Mouse (Mus musculus): Measurements from ENCODE around the gene Spatc1l. TPM values are rescaled to one million over a fixed set of nuclear protein-coding genes. Genes with fewer than 3 reads are reported as not detected.

The Spatc1l gene
- polyA plus RNA-seq, 1 experiment from 2014 or later, result 0.13 TPM

DNA sequence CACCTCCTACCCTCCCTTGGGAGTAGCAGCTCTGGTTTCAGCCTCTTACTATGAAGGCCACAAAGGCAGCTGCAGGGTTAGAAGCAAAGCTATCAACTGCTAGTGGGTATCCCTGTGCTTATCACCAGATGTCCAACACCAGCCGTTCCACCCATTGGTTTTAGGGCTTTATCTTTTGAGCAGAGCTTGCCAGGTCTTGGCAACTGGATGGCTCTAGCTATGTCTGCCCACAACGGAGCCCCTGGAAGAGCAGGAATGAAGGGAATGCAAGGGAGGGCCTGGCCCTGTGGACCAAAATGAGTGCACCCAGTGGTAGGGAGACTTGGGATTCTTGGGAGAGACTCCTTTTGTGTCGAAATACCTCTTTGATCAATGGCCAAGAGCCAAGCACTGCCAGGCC is 40.6 kb downstream of the Spatc1l start:
- Histone ChIP-seq H3K9me3 (replicated peaks) (no peaks in the 10 kb centered on the region), H3K4me3 (replicated peaks) (no peak overlapping the region), H3K9ac (no peak overlapping the region), H3K27me3 (no peaks in the 10 kb centered on the region), H3K36me3 (peaks cover 85% of the 10 kb centered on the region), H3K4me2 (replicated peaks) (no peak overlapping the region), H3K27ac (replicated peaks) (no peak overlapping the region), H3K4me1 (no peaks in the 10 kb centered on the region)
- 86% methylated on average over 3 of the region's 3 CpGs for WGBS
- no peak for ATAC-seq (ENCODE audit: insufficient number of reproducible peaks, low FRiP score, low TSS enrichment, low read depth)

DNA sequence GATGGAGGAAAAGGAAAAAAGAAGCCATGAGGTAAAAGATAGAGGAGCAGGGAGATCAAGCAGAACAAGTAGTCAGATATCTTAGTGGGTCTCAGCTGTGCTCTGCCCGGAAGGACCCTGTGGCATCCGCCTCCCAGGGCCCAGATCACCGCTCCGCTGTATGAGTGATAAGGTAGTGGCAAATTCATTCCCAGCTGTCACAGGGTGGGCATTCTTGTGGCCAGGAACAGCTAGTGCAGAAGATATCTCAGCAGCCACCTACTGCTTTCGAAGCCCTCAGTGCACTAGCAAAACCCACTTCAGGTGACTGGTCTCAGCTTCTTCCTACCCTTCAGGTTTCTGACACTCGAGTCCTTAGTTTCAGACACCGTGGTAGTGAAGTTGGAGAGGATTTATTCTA is 50.4 kb downstream of the Spatc1l start:
- 89% methylated on average over 7 of the region's 7 CpGs for WGBS

More for the DNA sequence above, 50.4 kb downstream of the Spatc1l start:
- Histone ChIP-seq H3K9ac (no peak overlapping the region), H3K4me1 (no peaks in the 10 kb centered on the region), H3K36me3 (peaks cover 81% of the 10 kb centered on the region), H3K27me3 (no peaks in the 10 kb centered on the region), H3K4me2 (replicated peaks) (no peak overlapping the region), H3K27ac (replicated peaks) (no peak overlapping the region), H3K4me3 (replicated peaks) (no peak overlapping the region), H3K9me3 (replicated peaks) (no peaks in the 10 kb centered on the region)
- no peak for ATAC-seq (ENCODE audit: insufficient number of reproducible peaks, low FRiP score, low TSS enrichment, low read depth)

Other genes starting within 250 kb of the Spatc1l start
- gene Dip2a, start 217.0 kb upstream of the Spatc1l start, polyA plus RNA-seq (2015; fragmentation: Nextera tagmentation; extraction: Ambion mirVana), result 13.5 and 14.1 TPM in 2 replicates
- gene AC141477.1, start 121.8 kb upstream of the Spatc1l start, polyA plus RNA-seq (2015; fragmentation: Nextera tagmentation; extraction: Ambion mirVana), result not detected in 2 replicates
- 15.9 and 18.1 TPM in 2 replicates for gene Pcnt, start 119.5 kb upstream of the Spatc1l start, polyA plus RNA-seq (2015; fragmentation: Nextera tagmentation; extraction: Ambion mirVana)
- gene 2610028H24Rik, start 113.2 kb upstream of the Spatc1l start, polyA plus RNA-seq (2015; fragmentation: Nextera tagmentation; extraction: Ambion mirVana), result 5.4 and 8.7 TPM in 2 replicates
- gene Mcm3ap, start 93.3 kb upstream of the Spatc1l start, polyA plus RNA-seq (2015; fragmentation: Nextera tagmentation; extraction: Ambion mirVana), result 49.4 and 52.6 TPM in 2 replicates
- gene Ybey, start 93.2 kb upstream of the Spatc1l start, polyA plus RNA-seq (2015; fragmentation: Nextera tagmentation; extraction: Ambion mirVana), result 5.9 and 6.3 TPM in 2 replicates
- 28.3 and 38.6 TPM in 2 replicates for gene Lss, start 30.7 kb upstream of the Spatc1l start, polyA plus RNA-seq (2015; fragmentation: Nextera tagmentation; extraction: Ambion mirVana)
- gene Ftcd, start 13.4 kb downstream of the Spatc1l start, polyA plus RNA-seq (2015; fragmentation: Nextera tagmentation; extraction: Ambion mirVana), result 0.14 TPM in 1 of 2 replicates, not detected in the other
- 390 and 438 TPM in 2 replicates for gene Col6a2, start 61.4 kb downstream of the Spatc1l start, polyA plus RNA-seq (2015; fragmentation: Nextera tagmentation; extraction: Ambion mirVana)
- gene Col6a1, start 163.9 kb downstream of the Spatc1l start, polyA plus RNA-seq (2015; fragmentation: Nextera tagmentation; extraction: Ambion mirVana), result 419 and 472 TPM in 2 replicates